Mouse (Mus musculus): ENCODE data around the gene Scube3. TPM values are rescaled to one million over a fixed set of nuclear protein-coding genes. Genes with fewer than 3 reads are reported as not detected.

Scube3 gene
- 23.1 and 28.0 TPM in 2 replicates for total RNA-seq (2021)
- long read RNA-seq, partial matches to known transcripts = 2 of 4 reads
- long read RNA-seq, other reads (novel, unspliced or antisense) = 2 of 4 reads

DNA sequence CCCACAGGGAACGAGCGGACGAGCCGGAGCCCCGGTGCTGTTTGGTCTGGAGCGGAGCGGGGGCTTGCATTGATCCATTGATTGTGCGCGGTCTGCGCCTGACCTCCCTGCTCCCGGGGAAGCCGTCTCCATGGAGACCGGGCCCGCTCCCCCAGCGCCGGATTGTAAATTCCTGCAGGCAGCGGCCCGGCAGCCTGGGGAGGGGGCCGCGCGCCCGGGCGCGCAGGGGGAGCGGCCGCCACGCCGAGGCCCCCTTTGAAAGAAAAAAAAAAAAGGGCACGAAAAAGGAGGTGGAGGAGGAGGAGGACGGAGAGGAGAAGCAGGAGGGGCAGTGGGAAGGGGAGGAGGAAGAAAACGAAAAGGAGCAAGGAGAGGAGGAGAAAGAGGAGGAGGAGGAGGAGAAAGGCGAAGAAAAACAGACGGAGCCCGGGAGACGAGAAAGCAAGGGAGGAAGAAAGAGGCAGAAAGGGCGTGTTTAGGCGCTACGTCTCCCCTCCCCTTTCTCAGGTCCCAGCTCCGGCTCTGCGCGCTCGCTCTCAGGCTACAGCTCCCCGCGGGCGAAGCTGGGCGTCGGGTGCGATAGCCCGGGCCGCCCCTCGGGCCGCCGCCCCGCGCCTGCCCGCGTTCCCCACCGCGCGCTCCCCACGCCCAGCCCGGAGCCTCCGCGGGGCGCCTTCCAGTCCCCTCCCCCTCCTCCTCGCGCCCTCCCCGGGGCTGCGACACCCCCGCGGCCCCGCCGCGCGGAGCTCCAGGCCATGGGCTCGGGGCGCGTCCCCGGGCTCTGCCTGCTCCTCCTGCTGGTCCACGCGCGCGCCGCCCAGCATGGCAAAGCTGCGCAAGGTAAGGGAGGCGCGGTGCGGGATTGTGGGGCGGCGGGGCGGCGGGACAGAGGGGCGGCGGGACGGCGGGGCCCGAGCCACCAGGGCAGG lies at the start of gene Scube3:
Gene Scube3, plus strand, starts transcription at position 371 of the 929 bp plus-strand sequence.
- DNase-seq = peak; percentile 59

DNA sequence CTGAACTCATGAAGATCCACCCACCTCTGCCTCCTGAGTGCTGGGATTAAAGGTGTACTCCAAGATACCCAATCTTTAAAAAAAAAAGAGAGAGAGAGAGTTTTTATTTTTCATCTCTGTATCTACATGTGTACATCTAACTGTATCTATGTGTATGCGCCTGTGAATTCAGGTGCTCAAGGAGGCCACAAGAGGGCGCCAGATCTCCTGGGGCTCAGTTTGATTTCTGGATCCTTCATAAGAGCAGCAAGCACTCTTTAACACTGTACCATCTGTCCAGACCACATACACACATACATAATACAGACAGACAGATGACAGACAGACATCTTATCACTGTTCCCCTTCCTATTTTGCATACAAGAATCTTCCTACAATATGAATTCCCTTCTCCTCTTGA lies 49.6 kb upstream of the Scube3 start:
- DNase-seq = no peak

- no peak for DNase-seq
Measured at GRCm38 (mm10) chr17:28093837-28094236, 48.1 kb upstream of the Scube3 start.

DNA sequence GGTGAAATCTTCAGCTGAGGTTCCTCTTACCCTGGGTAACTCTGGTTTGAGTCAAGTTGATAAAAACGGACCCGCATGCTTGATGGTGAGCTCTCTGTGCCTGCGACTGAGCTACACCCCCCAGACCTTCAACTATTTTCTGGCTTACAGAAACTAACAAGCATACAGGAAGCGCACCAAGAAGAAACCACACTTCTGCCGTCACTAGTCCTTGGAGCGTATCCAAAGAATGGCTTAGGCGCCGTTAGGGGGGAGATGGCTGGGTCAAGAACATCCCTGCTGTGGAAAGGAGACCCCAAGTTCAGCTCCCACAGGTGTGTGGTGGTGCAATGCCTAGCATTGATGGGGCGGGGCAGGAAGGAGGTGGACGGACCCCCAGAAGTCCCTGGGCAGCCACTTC lies 45.5 kb upstream of the Scube3 start:
- no peak for DNase-seq

GRCm38 (mm10) chr17:28097308-28097707 lies 44.6 kb upstream of the Scube3 start:
- DNase-seq = no peak

GRCm38 (mm10) chr17:28099086-28099485 lies 42.9 kb upstream of the Scube3 start:
- DNase-seq = no peak

GRCm38 (mm10) chr17:28100669-28101068 lies 41.3 kb upstream of the Scube3 start:
- DNase-seq = no peak

- DNase-seq = no peak
Measured at GRCm38 (mm10) chr17:28101284-28101887, 40.6 kb upstream of the Scube3 start.

- DNase-seq = no peak
Measured at GRCm38 (mm10) chr17:28101902-28102319, 40.0 kb upstream of the Scube3 start.

- no peak for DNase-seq
Measured at GRCm38 (mm10) chr17:28104416-28104815, 37.5 kb upstream of the Scube3 start.

GRCm38 (mm10) chr17:28106352-28106751 lies 35.6 kb upstream of the Scube3 start:
- DNase-seq = no peak

DNA sequence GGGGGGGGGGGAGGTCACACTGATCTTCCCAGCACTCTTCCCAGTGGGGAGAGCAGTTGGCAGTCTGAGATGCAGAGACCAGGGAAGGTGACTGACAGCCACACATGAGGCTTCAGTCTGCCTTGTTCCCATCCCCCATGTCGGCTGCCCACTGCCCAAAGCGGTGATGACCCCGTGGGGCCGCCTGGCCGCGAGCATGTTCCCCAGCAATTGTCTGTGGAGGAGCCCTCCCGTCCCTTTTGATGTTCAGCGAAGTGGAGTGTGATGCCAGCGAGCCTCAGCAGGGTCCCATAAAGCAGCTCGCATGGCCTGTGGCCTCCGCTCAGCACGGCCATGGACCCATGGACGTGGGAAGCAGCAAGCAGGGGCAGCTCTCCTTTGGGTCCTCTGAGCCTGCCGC lies 34.7 kb upstream of the Scube3 start:
- DNase-seq = no peak

DNA sequence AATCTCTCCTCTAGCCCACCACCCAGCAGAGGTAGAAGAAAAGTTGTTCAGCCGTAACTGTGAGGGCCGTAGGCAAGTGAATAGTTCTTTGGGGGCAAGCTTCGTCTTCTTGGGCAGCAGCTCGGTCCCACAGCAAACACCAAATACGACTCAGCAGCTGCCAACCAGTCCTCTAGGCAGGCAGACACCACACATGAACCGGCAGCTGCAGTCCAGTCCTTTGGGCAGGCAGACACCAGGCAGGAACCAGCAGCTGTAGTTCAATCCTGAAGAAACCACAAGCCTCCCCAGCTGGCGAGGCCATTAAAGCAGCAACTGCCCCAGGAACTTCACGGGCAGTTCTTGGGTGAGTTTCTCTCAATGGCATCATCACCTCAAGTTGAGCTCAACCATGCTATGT lies 29.7 kb upstream of the Scube3 start:
- DNase-seq = no peak

GRCm38 (mm10) chr17:28116335-28116734 lies 25.6 kb upstream of the Scube3 start:
- no peak for DNase-seq

GRCm38 (mm10) chr17:28117451-28118209 lies 24.3 kb upstream of the Scube3 start:
- DNase-seq = peak; percentile 65

GRCm38 (mm10) chr17:28120460-28120859 lies 21.5 kb upstream of the Scube3 start:
- no peak for DNase-seq

GRCm38 (mm10) chr17:28122949-28123348 lies 19.0 kb upstream of the Scube3 start:
- no peak for DNase-seq

GRCm38 (mm10) chr17:28123627-28124026 lies 18.3 kb upstream of the Scube3 start:
- DNase-seq = no peak

GRCm38 (mm10) chr17:28124368-28124767 lies 17.6 kb upstream of the Scube3 start:
- DNase-seq = no peak

GRCm38 (mm10) chr17:28129796-28130195 lies 12.1 kb upstream of the Scube3 start:
- DNase-seq = no peak

- no peak for DNase-seq
Measured at GRCm38 (mm10) chr17:28130391-28131125, 11.4 kb upstream of the Scube3 start.

DNA sequence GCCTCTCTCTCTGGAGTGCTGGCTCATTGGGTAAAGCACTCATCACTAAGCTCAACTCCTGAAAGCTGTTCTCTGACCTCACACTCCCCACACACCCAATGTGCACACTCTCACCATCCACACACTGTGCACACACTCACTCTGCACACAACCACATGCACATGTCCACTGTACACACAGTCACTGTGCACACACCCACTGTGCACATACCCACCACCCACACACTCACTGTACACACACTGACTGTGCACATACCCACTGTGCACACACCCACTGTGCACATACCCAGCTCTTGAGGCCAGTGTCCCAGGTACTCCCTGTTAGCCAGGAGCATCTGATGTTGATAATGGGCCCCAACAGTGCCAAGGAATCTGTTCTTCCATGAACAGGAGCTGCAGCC lies 10.8 kb upstream of the Scube3 start:
- DNase-seq = no peak
